Mouse (Mus musculus): ENCODE results near the gene Cops2. TPM values are rescaled to one million over a fixed set of nuclear protein-coding genes. Genes with fewer than 3 reads are reported as not detected.

The Cops2 gene
- 450 TPM for polyA plus RNA-seq (2014; fragmentation: Illumina TruSeq; extraction: RNeasy Lipid Tissue Mini Kit (QIAGEN cat#74804); ENCODE audit: low read depth, low replicate concordance)

GRCm38 (mm10) chr2:125858521-125859280 lies at the start of gene Cops2, which contains the start of gene Galk2:
Gene Cops2, minus strand, starts transcription at chr2:125859139.
Gene Galk2, plus strand, starts transcription at chr2:125859109.

GRCm38 (mm10) chr2:125782719-125783109 lies 76.2 kb downstream of the Cops2 start, which contains the start of gene Secisbp2l:
Gene Secisbp2l, minus strand, starts transcription at chr2:125782870.

Other genes with a start within 250 kb of the Cops2 start
- 0.73 TPM for gene Cep152, start 234.0 kb downstream of the Cops2 start, polyA plus RNA-seq (2014; fragmentation: Illumina TruSeq; extraction: RNeasy Lipid Tissue Mini Kit (QIAGEN cat#74804); ENCODE audit: low read depth, low replicate concordance)
- 199 TPM for gene Eid1, start 186.0 kb downstream of the Cops2 start, polyA plus RNA-seq (2014; fragmentation: Illumina TruSeq; extraction: RNeasy Lipid Tissue Mini Kit (QIAGEN cat#74804); ENCODE audit: low read depth, low replicate concordance)
- 0.65 TPM for gene Shc4, start 135.0 kb downstream of the Cops2 start, polyA plus RNA-seq (2014; fragmentation: Illumina TruSeq; extraction: RNeasy Lipid Tissue Mini Kit (QIAGEN cat#74804); ENCODE audit: low read depth, low replicate concordance)
- gene Secisbp2l, start 76.3 kb downstream of the Cops2 start, polyA plus RNA-seq (2014; fragmentation: Illumina TruSeq; extraction: RNeasy Lipid Tissue Mini Kit (QIAGEN cat#74804); ENCODE audit: low read depth, low replicate concordance), result 64.5 TPM
- gene Galk2, start within 50 bp of the Cops2 start, polyA plus RNA-seq (2014; fragmentation: Illumina TruSeq; extraction: RNeasy Lipid Tissue Mini Kit (QIAGEN cat#74804); ENCODE audit: low read depth, low replicate concordance), result 160 TPM
- gene Fgf7, start 175.5 kb upstream of the Cops2 start, polyA plus RNA-seq (2014; fragmentation: Illumina TruSeq; extraction: RNeasy Lipid Tissue Mini Kit (QIAGEN cat#74804); ENCODE audit: low read depth, low replicate concordance), result 1.5 TPM

Data from kidney, adult 10 weeks (tissue).